Mouse (Mus musculus): Measurements from ENCODE around the gene Smurf1. TPM values are rescaled to one million over a fixed set of nuclear protein-coding genes. Genes with fewer than 3 reads are reported as not detected.

Gene Smurf1
- polyA plus RNA-seq, 1 experiment = 21.9 TPM

DNA sequence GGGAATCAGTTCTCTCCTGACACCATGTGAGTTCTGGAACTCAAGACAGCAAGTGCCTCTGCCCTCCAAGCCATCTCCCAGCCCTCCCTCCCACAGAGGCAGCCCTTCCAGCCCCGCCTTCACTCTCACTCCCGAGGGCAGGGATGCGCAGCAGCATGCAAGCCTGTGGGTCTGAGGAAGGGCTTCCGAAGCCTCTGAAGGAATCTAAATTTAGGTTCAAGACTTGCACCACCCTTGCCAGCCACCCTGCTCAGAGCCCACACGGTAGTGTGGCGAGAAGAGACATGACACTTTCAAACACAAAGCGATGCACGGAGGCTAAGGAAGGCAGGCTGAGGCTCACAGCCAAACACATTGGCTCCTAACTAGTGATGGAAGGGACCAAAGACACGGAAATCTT is 23.2 kb downstream of the Smurf1 start:
- 24% methylated on average over 9 of the region's 9 CpGs for WGBS
- no peaks in the 10 kb centered on the region for H3K27me3 ChIP-seq (ENCODE audit: control insufficient read depth, insufficient read depth, low read length)
- TF ChIP-seq CTCF (IDR thresholded peaks at IDR 0.05; ENCODE audit: borderline replicate concordance, insufficient read depth, low read depth, low read length) (no peak), POLR2A (IDR thresholded peaks at IDR 0.05; ENCODE audit: borderline replicate concordance, insufficient read depth, low read length) (no peak)
- H3K4me1 ChIP-seq (ENCODE audit: control insufficient read depth, insufficient read depth, low read length) = peaks cover 24% of the 10 kb centered on the region
- no peak overlapping the region for H3K4me3 ChIP-seq (replicated peaks; ENCODE audit: insufficient read depth, low read depth, low read length)
- H3K27ac ChIP-seq (ENCODE audit: insufficient read depth, low read length) = no peak overlapping the region
- no peak for DNase-seq

DNA sequence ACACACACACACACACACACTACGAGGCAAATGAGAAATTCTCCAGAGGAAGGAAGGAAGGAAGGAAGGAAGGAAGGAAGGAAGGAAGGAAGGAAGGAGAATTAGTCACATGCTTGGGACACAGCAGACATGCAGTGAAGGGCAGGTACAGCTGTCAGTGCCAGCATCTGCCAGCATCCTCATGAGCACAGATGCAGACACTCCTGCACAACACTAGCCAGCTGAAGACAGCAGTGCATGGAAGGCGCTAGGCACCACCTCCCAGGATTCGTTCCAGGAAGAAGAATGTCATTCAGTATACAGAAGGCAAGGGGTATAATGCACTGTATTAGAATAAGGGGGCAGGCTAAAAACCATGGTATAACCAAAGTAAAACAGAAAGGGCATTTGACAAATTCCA is 24.7 kb downstream of the Smurf1 start:
- 65% methylated on average over 3 of the region's 3 CpGs for WGBS
- Histone ChIP-seq H3K4me1 (ENCODE audit: control insufficient read depth, insufficient read depth, low read length) (peaks cover 22% of the 10 kb centered on the region), H3K27me3 (ENCODE audit: control insufficient read depth, insufficient read depth, low read length) (no peaks in the 10 kb centered on the region), H3K4me3 (replicated peaks; ENCODE audit: insufficient read depth, low read depth, low read length) (no peak overlapping the region), H3K27ac (ENCODE audit: insufficient read depth, low read length) (no peak overlapping the region)
- TF ChIP-seq POLR2A (IDR thresholded peaks at IDR 0.05; ENCODE audit: borderline replicate concordance, insufficient read depth, low read length) (no peak), CTCF (IDR thresholded peaks at IDR 0.05; ENCODE audit: borderline replicate concordance, insufficient read depth, low read depth, low read length) (no peak)
- no peak for DNase-seq

DNA sequence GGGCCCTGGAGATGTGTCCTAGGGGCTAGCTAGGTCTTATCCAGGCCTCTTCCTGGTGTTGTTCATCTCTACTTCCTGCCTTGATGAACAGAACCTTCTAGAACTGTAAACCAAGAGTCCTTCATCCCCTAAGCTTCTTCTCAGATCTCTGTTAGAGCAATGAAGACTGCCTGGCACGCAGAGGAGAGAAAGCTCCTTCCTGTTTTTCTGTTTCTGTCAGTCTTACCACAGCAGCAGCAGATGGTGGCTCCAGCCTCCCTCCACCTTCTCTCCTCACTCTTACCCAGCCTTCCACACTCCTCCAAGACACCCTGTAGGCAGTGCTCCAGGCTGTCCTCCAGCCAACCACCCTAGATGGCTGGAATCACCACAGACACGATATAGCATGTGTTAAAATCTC is 28.3 kb downstream of the Smurf1 start:
- no peak for DNase-seq
- Histone ChIP-seq H3K4me1 (ENCODE audit: control insufficient read depth, insufficient read depth, low read length) (peaks cover 11% of the 10 kb centered on the region; the same call in 1 of the 2 replicates), H3K27me3 (ENCODE audit: control insufficient read depth, insufficient read depth, low read length) (no peaks in the 10 kb centered on the region), H3K27ac (ENCODE audit: insufficient read depth, low read length) (no peak overlapping the region), H3K4me3 (replicated peaks; ENCODE audit: insufficient read depth, low read depth, low read length) (no peak overlapping the region)
- 10% methylated on average over 2 of the region's 2 CpGs for WGBS
- TF ChIP-seq POLR2A (IDR thresholded peaks at IDR 0.05; ENCODE audit: borderline replicate concordance, insufficient read depth, low read length) = no peak
- no peak for TF ChIP-seq CTCF (IDR thresholded peaks at IDR 0.05; ENCODE audit: borderline replicate concordance, insufficient read depth, low read depth, low read length)

DNA sequence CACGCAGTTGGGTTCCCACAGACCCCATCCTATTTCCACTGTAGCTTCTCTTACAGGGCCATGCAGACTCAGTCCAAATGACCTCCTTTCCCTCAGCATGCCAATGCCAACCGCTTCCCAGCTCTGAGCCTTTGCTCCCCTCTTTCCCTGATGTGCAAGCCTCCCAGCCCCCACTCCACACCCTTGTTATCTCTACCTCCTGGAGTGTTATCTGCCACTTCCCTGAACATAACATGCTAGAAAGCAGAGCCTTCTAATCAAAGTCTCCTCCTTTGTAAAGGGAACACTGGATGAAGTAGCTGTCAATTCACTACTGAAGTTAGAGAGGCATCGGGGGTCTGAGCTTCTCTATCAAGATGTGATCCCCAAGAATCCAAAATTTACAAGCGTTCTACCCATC is 32.2 kb downstream of the Smurf1 start:
- no peak for DNase-seq
- 87% methylated on average over 4 of the region's 4 CpGs for WGBS
- no peak overlapping the region for H3K27ac ChIP-seq (ENCODE audit: insufficient read depth, low read length)

DNA sequence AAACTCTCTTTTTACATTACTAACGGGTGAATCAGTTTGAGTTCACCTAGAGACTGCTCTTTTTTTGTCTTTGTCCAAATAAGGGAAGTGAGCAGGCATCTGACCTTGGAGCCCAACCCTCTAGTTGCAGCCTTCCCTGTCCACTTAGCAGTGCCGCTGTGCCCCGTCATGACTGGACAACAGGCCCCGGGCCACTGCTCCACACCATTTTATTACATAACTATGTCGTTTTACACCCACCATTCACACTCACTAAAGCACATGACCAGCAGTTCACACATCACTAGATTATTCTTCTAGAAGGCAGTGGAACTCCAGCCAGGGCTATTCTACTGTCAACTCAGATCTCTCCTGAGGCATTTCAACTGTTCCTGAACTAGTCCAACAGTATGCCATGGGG is 33.8 kb downstream of the Smurf1 start:
- peaks cover 7% of the 10 kb centered on the region for H3K4me1 ChIP-seq (ENCODE audit: control insufficient read depth, insufficient read depth, low read length)
- H3K27ac ChIP-seq (ENCODE audit: insufficient read depth, low read length) = no peak overlapping the region
- TF ChIP-seq CTCF (IDR thresholded peaks at IDR 0.05; ENCODE audit: borderline replicate concordance, insufficient read depth, low read depth, low read length) = no peak
- TF ChIP-seq POLR2A (IDR thresholded peaks at IDR 0.05; ENCODE audit: borderline replicate concordance, insufficient read depth, low read length) = no peak
- H3K27me3 ChIP-seq (ENCODE audit: control insufficient read depth, insufficient read depth, low read length) = no peaks in the 10 kb centered on the region
- 90% methylated on average over 5 of the region's 5 CpGs for WGBS
- H3K4me3 ChIP-seq (replicated peaks; ENCODE audit: insufficient read depth, low read depth, low read length) = no peak overlapping the region
- no peak for DNase-seq

More for the DNA sequence above, 32.2 kb downstream of the Smurf1 start:
- no peak for TF ChIP-seq POLR2A (IDR thresholded peaks at IDR 0.05; ENCODE audit: borderline replicate concordance, insufficient read depth, low read length)
- no peak for TF ChIP-seq CTCF (IDR thresholded peaks at IDR 0.05; ENCODE audit: borderline replicate concordance, insufficient read depth, low read depth, low read length)
- no peaks in the 10 kb centered on the region for H3K27me3 ChIP-seq (ENCODE audit: control insufficient read depth, insufficient read depth, low read length)
- H3K4me3 ChIP-seq (replicated peaks; ENCODE audit: insufficient read depth, low read depth, low read length) = no peak overlapping the region
- peaks cover 15% of the 10 kb centered on the region for H3K4me1 ChIP-seq (ENCODE audit: control insufficient read depth, insufficient read depth, low read length)

DNA sequence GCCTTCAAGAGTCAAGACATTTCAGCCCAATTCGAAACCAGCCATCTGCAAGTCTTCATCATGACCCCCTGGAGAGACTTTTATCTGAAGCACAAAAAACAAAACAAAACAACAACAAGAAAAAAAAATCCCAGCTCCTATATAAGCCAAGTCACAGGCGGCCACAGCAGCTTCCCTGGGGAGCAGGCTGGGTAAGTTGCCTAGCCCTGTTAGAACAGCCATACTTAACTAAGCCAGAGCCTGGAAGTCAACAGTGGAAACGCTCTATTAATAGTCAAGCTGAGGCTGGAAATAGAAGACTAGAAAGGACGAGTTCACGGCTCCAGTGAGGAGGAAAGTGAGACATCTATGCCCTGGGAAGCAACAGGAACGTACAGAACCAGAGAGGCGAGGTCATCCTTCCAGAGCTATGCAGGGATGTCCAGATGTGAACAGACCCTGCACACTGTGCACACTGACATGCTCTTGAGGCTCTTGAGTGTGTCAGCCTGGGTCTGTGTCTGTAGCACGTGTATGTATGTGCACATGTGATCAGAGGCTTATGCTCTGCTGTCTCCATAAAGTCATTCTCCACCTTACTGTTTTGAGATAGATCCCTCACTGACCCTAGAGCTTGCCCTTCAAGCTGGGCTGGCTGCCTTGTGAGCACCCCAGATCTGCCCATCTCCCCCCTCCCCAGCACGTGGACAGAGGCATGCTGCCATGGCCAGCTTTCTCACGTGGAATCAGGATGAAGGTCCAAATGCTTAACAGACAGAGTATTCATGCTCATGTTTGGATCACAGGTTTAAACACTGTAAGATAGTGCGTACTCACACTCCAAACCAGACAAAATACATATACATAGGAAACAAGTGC is 36.6 kb downstream of the Smurf1 start:
- TF ChIP-seq CTCF (IDR thresholded peaks at IDR 0.05; ENCODE audit: borderline replicate concordance, insufficient read depth, low read depth, low read length) (no peak), POLR2A (IDR thresholded peaks at IDR 0.05; ENCODE audit: borderline replicate concordance, insufficient read depth, low read length) (no peak)
- no peaks in the 10 kb centered on the region for H3K27me3 ChIP-seq (ENCODE audit: control insufficient read depth, insufficient read depth, low read length)
- no peak for DNase-seq
- no peak overlapping the region for H3K4me3 ChIP-seq (replicated peaks; ENCODE audit: insufficient read depth, low read depth, low read length)
- H3K4me1 ChIP-seq (ENCODE audit: control insufficient read depth, insufficient read depth, low read length) = peaks cover 10% of the 10 kb centered on the region
- 26% methylated on average over 11 of the region's 11 CpGs for WGBS
- no peak overlapping the region for H3K27ac ChIP-seq (ENCODE audit: insufficient read depth, low read length)

DNA sequence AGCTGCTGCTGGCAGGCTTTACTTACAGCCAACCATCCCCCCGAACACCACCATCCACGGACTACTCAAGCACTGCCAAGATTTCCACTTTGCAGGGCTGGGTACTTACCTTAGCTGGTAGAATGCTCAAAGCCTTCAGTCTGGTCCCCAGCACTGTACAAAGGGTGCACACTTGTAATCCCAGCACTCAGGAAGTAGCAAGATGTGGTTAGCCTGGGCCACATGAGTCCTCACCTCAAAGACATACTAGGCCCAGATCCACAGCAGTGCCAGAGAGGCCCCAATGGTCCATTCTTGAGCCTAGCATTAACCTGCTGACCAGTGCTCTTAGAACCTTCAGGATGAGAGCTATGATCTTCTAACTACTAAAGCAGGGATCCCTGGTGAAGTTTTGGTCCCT is 39.4 kb downstream of the Smurf1 start:
- DNase-seq = no peak
- no peak for TF ChIP-seq POLR2A (IDR thresholded peaks at IDR 0.05; ENCODE audit: borderline replicate concordance, insufficient read depth, low read length)
- no peak for TF ChIP-seq CTCF (IDR thresholded peaks at IDR 0.05; ENCODE audit: borderline replicate concordance, insufficient read depth, low read depth, low read length)
- Histone ChIP-seq H3K27ac (ENCODE audit: insufficient read depth, low read length) (no peak overlapping the region), H3K4me1 (ENCODE audit: control insufficient read depth, insufficient read depth, low read length) (peaks cover 22% of the 10 kb centered on the region), H3K27me3 (ENCODE audit: control insufficient read depth, insufficient read depth, low read length) (no peaks in the 10 kb centered on the region), H3K4me3 (replicated peaks; ENCODE audit: insufficient read depth, low read depth, low read length) (no peak overlapping the region)
- WGBS = 39% methylated on average over 2 of the region's 2 CpGs

DNA sequence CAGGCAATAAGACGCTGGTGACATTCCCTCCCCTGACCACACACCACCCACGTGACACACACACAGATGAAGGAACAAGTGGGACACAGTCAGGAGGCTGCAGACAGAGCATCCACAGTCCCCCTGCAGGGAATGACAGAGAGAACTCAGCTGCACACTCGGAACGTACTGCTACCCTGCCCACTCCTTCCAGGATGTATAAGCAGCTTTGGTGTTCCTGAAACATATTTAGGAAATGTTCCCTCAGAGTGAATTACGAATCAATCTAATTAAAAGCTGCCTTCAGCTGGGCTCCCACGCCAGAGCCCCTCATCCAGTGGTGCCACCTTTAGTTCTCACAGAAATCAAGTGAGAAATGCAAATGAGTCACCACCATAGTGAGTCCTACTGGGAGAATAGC is 42.3 kb downstream of the Smurf1 start:
- DNase-seq = no peak
- peak overlapping the region; percentile 23; the same call in 1 of the 2 replicates for H3K27ac ChIP-seq (ENCODE audit: insufficient read depth, low read length)
- no peaks in the 10 kb centered on the region for H3K27me3 ChIP-seq (ENCODE audit: control insufficient read depth, insufficient read depth, low read length)
- peaks cover 15% of the 10 kb centered on the region for H3K4me1 ChIP-seq (ENCODE audit: control insufficient read depth, insufficient read depth, low read length)
- no peak for TF ChIP-seq CTCF (IDR thresholded peaks at IDR 0.05; ENCODE audit: borderline replicate concordance, insufficient read depth, low read depth, low read length)
- TF ChIP-seq POLR2A (IDR thresholded peaks at IDR 0.05; ENCODE audit: borderline replicate concordance, insufficient read depth, low read length) = no peak
- 41% methylated on average over 6 of the region's 6 CpGs for WGBS
- H3K4me3 ChIP-seq (replicated peaks; ENCODE audit: insufficient read depth, low read depth, low read length) = no peak overlapping the region
